Comparison of ENCODE assay signal across 12 mouse cellular contexts in the genomic region with DNA sequence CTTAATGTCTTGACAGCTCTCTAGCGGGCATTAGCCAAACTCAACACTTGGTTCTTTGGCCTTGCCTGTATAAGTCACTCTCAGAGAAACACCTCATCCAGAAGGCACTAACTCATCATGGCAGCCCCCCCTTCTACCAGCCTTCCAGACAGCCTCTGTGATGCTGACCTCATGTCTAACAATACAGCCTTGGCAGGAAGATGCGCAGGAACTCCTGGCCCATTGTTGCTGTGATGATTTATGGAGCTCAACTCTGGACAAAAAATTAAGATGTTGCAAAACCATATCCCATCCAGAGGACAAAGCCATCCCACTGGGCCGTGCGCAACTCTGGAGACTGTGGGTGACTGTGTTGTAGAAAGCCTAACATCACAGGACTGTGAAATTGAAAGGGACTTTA.
DNase-seq lines count a peak whose midpoint lies in the region.
"Had no signal": no experiment of that assay in that cellular context is flagged by ENCODE, and none has a peak within 500 bp of the region (broad histone marks: within the 10 kb centered on the region; RNA-seq: fewer than 3 reads in every experiment).

No protein-coding gene starts in this region.

- DNase-seq in heart, postnatal 10 days = peak; percentile 21
- no peak for DNase-seq in heart, adult 8-10 months (ENCODE audit: low spot score)
- DNase-seq in adipocyte (ENCODE audit: low spot score) (peak; percentile 32), liver (no peak)
- DNase-seq in kidney, adult 8-10 months = peak; percentile 21 to 48
- DNase-seq in kidney, postnatal 36 days = peak; percentile 26 to 52
- no peak for DNase-seq in right cerebral cortex, postnatal 10 days (ENCODE audit: low spot score in 2 of 2)
- DNase-seq: cerebellum, adult 8-10 months; forebrain, postnatal 0 days; right cerebral cortex, postnatal 14 days; thymus, adult 18-20 months; thymus, postnatal 4 days had no signal

- intact Hi-C loops in heart, postnatal 10 days (cut with DNase I) = loop anchor here (5.0 kb wide), 1 partner anchor 56 kb away; no protein-coding TSS in a partner anchor

Comparison
In these comparisons a context has a peak if more than half of its experiments do, and no peak if none do; other contexts are left out.
1. DNase-seq: peak in heart, postnatal 10 days (2 of 2), adipocyte (single experiment), kidney, adult 8-10 months (2 of 2) and kidney, postnatal 36 days (2 of 2); none in heart, adult 8-10 months (single experiment), right cerebral cortex, postnatal 10 days (0 of 2) and liver (single experiment).